Mouse (Mus musculus): ENCODE measurements around the gene Mrpl24.
A peak's percentile ranks its signal among the peaks of the same experiment; 100 is the strongest.

Gene Mrpl24

DNA sequence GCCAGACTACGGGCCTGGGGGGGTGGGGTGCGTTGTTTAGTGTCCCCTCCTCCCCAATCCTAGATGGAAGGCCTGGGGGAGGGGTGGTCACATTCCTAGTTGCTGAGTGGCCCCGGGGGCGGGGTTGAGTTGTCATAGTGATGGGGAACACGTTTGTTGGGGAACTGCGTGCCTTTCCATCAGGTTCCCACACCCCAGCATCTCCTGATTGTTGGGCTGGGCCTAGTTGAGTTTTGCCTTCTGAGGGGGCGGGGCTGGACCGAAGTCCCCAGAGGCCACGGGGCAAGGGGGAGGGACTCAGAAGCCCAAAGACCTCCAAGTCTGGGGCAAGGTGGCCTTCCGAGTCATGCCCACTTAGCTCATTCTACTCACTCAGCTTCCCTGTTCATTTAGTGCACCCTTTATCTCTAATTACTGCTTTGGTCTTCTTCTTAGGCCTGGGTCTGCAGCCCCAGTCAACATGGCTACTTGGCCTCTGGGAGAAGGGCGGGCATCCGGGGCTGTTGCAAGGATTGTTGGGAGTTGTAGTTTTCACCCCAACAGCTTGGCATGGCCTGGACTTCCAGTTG lies 8.6 kb upstream of the Mrpl24 start:
- DNase-seq, result peak; percentile 19 to 42

- DNase-seq, result no peak
These were observed 5.8 kb upstream of the Mrpl24 start for GRCm38 (mm10) chr3:87913491-87913890.

DNA sequence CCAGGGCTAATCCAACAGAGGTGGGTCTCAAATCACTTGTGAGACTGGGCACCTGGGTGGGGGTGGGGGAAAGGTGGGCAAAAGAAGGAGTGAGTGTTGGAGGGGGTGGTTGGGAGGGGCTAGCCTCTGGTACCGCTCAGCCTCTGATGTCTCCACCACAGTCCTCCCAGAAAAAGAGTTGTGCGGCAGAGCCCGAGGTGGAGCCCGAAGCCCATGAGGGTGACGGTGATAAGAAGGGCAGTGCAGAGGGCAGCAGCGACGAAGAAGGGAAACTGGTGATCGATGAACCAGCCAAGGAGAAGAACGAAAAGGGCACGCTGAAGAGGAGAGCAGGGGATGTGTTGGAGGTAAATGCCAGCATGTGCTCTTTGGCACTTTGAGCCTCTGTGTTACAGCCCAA lies 5.4 kb upstream of the Mrpl24 start:
- DNase-seq, result no peak

DNA sequence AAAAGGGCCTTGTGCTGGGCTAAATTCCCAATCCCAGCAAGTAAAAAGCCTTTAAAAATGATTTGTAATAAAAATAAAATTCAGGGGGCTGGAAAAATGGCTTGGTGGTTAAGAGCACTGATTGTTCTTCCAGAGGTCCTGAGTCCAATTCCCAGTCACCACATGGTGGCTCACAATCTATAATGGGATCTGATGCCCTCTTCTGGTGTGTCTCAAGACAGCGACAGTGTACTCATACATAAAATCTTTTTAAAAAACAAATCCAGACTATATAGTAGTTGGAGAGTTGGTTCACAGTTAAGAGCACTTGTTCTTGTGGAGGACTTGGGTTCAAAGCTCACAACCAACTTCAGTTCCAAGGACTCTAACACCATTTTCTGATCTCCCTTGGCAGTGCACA lies 2.3 kb upstream of the Mrpl24 start:
- DNase-seq, result no peak

GRCm38 (mm10) chr3:87918551-87918950 lies 755 bp upstream of the Mrpl24 start:
- DNase-seq, result no peak

DNA sequence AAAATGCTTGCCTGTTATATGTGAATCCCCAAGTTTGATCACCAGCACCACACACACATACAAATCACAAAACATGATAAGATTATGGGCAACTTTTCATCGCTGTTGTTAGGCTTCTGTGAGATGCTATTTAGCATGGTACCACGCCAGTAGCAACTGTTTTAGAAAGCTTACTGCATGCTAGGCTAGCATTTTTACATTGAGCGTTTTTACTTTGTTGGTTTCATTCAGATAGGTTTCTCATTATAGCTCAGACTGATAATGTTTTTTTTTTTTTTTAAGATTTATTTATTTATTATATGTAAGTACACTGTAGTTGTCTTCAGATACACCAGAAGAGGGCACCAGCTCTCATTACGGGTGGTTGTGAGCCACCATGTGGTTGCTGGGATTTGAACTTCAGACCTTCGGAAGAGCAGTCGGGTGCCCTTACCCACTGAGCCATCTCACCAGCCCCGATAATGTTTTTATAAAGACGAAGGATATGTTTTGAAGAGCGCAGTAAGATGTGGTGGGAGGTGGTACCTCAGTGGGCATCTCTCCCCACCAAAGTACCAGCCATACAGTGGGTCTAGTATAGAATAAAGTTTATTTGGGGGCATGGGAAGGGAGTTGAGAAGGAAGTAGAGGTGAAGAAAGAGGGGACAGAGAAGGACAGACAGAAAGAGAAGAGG lies 1.1 kb downstream of the Mrpl24 start:
- no peak for DNase-seq

GRCm38 (mm10) chr3:87924996-87925395 lies 5.7 kb downstream of the Mrpl24 start:
- DNase-seq, result no peak

DNA sequence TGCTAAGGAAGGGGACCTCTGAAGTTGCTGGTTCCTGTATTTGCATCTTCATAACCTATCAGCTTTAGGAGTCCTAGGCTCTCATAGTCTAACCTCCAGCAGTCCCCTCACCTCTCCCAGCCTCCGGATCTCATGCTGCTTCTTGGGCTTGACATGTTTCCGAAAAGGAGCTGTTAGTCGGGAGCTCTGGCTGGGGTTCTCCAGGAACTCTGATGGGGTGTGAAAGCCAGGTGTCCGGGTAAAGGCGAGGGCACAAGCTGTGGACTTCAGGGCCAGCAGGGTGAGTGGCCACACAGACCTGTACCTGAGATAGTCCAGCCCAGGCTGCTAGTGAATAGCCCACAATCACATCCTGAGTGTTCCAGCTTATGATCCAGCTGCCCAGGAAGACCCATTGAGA lies 8.1 kb downstream of the Mrpl24 start:
- DNase-seq, result no peak

DNA sequence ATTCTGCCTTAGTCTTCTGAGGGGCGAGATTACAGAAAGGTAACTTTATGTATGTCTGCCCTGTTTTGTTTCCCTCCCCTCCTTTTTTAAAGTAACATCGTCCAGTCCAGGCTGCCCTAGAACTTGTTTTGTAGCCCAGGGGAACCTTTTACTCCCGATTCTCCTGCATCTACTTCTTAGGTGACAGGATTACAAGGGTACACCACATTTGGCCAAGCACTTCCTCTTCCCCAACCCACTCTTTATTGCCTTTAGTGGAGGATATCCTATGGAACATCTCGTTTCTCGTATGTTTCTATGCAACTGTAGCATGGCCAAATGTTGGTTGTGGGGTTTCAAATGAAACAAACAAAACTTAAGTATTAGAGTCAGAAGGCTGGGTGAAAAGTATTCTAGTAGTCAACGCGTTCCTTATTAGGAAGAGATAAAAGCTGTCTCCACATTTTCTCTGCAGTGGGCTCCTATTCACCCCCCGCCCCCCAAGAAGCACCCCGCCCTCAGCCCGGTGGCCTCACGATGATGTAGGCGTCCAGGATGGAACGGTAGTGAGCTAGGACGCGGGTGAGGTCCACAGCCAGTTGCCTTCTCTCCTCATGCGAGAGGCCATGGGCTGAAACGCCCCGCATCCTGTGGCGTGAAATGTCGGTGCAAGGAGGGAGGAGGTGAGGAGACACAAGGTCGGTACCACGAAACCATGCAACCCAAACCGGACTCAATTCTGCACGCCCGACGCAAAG lies 10.2 kb downstream of the Mrpl24 start:
- no peak for DNase-seq

DNA sequence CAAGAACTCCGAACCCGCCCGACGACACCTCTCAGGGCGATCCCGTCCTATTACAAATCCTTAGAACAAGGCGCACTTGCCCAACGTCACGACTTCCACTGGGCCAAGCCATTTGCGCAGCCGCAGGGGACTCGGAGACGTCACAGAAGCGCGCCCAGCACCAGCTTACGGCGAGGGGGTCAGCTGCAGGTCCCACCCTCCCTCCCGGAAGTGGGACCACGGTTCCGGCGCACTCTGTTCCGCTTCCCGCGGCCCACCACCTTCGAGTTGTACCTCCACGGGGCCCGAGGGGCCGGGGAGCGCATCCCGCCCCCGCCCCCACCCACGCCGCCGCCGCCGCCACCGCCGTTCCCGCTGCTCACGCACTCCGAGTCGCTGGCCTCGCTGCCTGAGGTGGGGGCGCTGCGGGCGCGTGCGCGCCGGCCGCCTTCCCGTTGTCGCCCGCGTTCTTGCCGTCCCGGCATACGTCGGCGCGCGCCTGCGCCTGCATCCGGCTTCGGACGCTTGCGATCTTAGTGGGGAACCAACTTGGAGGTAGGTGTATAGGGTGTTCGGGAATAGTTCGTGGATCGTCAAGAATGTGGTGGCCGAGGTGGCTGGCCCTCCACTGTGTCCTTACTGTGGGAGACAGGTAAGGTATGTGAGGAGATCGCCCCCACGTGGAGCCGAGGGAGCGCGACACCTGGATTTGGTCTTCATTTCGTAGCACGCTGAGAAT lies 10.9 kb downstream of the Mrpl24 start, which contains the start of the genes Isg20l2 and Rrnad1:
Gene Isg20l2, plus strand, starts transcription at position 237 of the 718 bp plus-strand sequence.
Gene Rrnad1, minus strand, starts transcription at position 640 of the 718 bp plus-strand sequence.
- peak; percentile 93 to 96 for DNase-seq

GRCm38 (mm10) chr3:87934026-87934425 lies 14.7 kb downstream of the Mrpl24 start:
- DNase-seq, result no peak

DNA sequence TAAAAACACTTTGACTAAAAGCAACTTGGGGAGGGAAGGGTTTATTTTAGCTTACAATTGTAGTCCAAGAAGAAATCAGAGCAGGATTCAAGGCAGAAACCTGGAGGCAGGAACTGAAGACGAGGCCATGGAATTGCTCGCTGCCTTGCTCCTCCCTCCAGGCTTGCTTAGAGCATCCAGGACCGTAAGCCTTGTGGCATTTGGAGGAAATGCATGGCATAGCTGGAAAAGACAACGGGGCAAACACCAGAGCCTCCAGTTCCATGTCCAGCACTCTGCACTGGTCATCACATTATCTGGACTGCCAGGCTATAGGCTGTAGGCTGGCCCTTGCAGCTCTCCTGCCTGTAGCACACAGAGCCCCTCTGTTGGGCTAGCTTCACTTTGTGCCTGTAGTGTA lies 15.2 kb downstream of the Mrpl24 start:
- no peak for DNase-seq

DNA sequence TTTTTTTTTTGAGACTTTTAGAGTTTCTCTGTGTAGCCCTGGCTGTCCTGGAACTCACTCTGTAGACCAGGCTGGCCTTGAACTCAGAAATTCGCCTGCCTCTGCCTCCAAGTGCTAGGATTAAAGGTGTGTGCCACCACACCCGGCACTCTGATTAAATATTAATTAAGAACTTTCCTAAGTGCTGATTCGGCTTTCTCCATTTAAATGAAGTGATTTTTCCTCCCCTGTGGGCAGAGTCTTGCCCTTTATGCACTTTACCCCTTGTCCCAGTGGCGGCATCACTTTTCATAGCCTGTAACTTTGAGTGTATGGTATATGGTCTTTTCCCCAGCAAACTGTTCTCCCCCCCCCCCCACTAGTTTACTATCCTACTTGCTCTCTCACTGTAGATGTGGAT lies 15.9 kb downstream of the Mrpl24 start:
- no peak for DNase-seq

DNA sequence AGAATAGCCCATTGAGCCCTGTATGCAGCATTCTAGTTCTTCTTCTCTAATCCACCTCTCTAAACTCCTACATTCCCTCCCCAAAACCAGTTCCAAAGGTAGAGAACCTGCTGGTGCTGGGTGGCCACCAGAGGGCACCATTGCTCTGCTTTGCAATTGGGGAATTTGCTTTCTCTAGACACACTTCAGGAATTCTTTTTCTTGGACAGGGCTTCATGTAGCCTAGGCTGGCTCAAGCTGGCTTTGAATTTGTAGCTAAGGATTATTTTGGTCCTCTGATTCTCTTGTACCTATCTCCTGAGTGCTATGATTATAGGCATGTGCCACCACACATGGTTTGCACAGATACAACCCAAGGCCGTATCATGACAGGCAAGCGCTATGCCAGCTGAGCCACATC lies 16.5 kb downstream of the Mrpl24 start:
- DNase-seq, result peak; percentile 59 to 61

DNA sequence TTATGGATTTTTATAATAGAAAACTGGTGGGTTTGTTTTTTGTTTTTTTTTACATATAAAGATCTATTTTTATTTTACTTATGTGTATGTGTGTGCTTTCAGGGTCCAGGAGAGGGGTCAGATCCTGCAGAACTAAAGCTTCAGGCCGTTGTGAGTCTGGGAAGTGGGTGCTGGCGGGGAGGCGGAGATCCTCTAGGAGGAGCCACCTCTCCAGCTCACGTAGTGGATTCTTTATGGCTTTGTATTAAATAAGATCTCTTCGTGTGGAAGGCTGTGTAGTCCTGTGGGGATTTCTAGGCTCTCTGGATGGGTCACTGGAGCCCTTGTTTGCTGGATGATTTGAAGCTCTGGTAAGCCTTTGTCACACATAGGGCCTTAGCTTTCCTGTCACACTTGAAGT lies 21.3 kb downstream of the Mrpl24 start:
- DNase-seq, result no peak

- DNase-seq, result no peak
These were observed 23.2 kb downstream of the Mrpl24 start for GRCm38 (mm10) chr3:87942471-87942870.

GRCm38 (mm10) chr3:87943586-87943985 lies 24.3 kb downstream of the Mrpl24 start:
- DNase-seq, result no peak

- DNase-seq, result no peak
These were observed 25.7 kb downstream of the Mrpl24 start for GRCm38 (mm10) chr3:87944838-87945600.

DNA sequence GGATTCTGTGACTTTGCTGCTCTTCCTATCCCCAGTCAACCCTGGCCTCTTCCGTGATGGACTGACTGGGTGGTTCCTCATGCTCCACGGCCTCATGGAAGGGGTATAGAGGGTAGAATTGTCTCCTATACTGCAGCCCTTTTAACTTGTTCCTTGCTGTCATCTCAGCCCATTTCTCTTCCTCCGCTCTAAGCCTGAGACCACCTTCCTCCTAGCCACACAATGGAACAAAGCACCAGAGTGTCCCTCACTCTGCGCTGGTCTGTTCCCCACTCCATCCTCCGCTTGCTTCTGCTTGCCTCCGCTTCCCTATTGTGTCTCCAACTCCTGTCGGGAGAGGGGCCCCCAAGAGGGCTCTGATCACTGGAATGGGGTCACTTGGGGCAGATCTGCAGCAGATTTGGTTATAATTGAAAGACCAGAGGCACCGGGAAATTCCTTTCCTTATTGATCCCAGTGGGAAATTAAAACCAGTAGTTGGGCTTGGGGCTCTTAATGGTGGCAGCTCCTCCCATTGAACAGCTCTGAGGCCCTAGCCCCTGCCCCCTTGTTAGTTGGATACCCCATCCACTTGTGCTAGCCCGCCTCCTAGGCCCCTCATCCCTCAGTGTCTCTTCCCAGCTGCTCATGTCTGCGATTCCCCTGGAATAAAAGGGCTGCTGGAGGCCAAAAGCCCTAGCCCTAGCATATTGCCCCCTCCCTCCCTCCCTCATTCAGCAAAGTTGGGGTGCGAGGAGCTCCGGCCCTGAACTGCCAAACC lies 26.7 kb downstream of the Mrpl24 start:
- no peak for DNase-seq

- DNase-seq, result no peak
These were observed 27.2 kb downstream of the Mrpl24 start for GRCm38 (mm10) chr3:87946541-87946860.

- DNase-seq, result no peak
These were observed 27.9 kb downstream of the Mrpl24 start for GRCm38 (mm10) chr3:87947056-87947810.

Data from thymus, postnatal 36 days (tissue).